Mouse (Mus musculus) bone marrow, adult 2 months (tissue): ENCODE data around the gene Ccnt1.

Experiments
- CTCF ChIP-seq: fragments of 200-500 bp; IDR thresholded peaks from 2 replicates; pipeline ENCODE4 v1.5.1; 2011; ENCODE audit warnings: low read length, control low read depth; ENCODE audit not compliant: control insufficient read depth, insufficient read depth
- POLR2A ChIP-seq: fragments of 200-500 bp; IDR thresholded peaks from 2 replicates; pipeline ENCODE4 v1.6.1; 2011; ENCODE audit warnings: low read depth, mild to moderate bottlenecking, control low read depth, low read length, borderline replicate concordance; ENCODE audit not compliant: control insufficient read depth

GRCm38 (mm10) chr15:98552758-98553157 lies 18.0 kb downstream of the Ccnt1 start:
- TF ChIP-seq CTCF, result no peak
- TF ChIP-seq POLR2A, result no peak
